ENCODE assay signal across 22 mouse cellular contexts in genomic region chr15:70850496-70850895, GRCm38 (mm10).
DNase-seq lines count a peak whose midpoint lies in the region; ATAC-seq and TF ChIP-seq lines count a peak whose summit lies in the region.
"Had no signal": no experiment of that assay in that cellular context is flagged by ENCODE, and none has a peak within 500 bp of the region (broad histone marks: within the 10 kb centered on the region; RNA-seq: fewer than 3 reads in every experiment).

No protein-coding gene starts in this region.

- H3K27me3 ChIP-seq in intestine, embryonic 14.5 days (replicated peaks; ENCODE audit: control insufficient read depth, insufficient read depth, low read length), result no peaks in the 10 kb centered on the region
- no peaks in the 10 kb centered on the region for H3K27me3 ChIP-seq in intestine, embryonic 15.5 days (replicated peaks)
- H3K27me3 ChIP-seq in intestine, postnatal 0 days (replicated peaks; ENCODE audit: control insufficient read depth, insufficient read depth, low read length), result no peaks in the 10 kb centered on the region
- H3K27me3 ChIP-seq: embryonic facial prominence, embryonic 13.5 days; embryonic facial prominence, embryonic 15.5 days; forebrain, embryonic 12.5 days had no signal

- peak; percentile 1 to 2 for DNase-seq in kidney, adult 8-10 months
- DNase-seq in kidney, postnatal 14 days, result no peak
- DNase-seq in intestine, embryonic 14.5 days (ENCODE audit: low spot score), result no peak
- no peak for DNase-seq in left cerebral cortex, adult 2 months (ENCODE audit: extremely low spot score in 1 of 2, low spot score in 2 of 2)
- DNase-seq in cerebellum, postnatal 4 days (ENCODE audit: low spot score in 2 of 2), result no peak
- no peak for DNase-seq in layer of hippocampus, adult 18-20 months (ENCODE audit: low spot score in 2 of 2)
- DNase-seq: adrenal gland, adult 8-10 months; adrenal gland, postnatal 14 days; adrenal gland, postnatal 36 days; cerebellum, adult 11-12 months; cerebellum, adult 2 months; cerebellum, adult 9-10 months; cerebellum, postnatal 10 days; cerebellum, postnatal 25 days; embryo, embryonic 11 days had no signal

- TF ChIP-seq CTCF in intestine, postnatal 0 days (IDR thresholded peaks at IDR 0.05; ENCODE audit: low read depth), result no peak
- no peak for TF ChIP-seq CTCF in left cerebral cortex, adult 2 months (IDR thresholded peaks at IDR 0.05)

- intact Hi-C loops in left cerebral cortex, adult 2 months (cut with DNase I), result no loop called here

- H3K27ac ChIP-seq in intestine, embryonic 14.5 days (ENCODE audit: low read depth), result no peak overlapping the region
- no peak overlapping the region for H3K27ac ChIP-seq in intestine, embryonic 15.5 days
- H3K27ac ChIP-seq in intestine, postnatal 0 days (ENCODE audit: low read depth, low read length), result no peak overlapping the region
- H3K27ac ChIP-seq in left cerebral cortex, adult 2 months, result no peak overlapping the region
- H3K27ac ChIP-seq: embryonic facial prominence, embryonic 13.5 days; embryonic facial prominence, embryonic 15.5 days; forebrain, embryonic 10.5 days; forebrain, embryonic 12.5 days had no signal

- no peaks in the 10 kb centered on the region for H3K9me3 ChIP-seq in intestine, embryonic 14.5 days (ENCODE audit: control insufficient read depth, low read length)
- H3K9me3 ChIP-seq in intestine, embryonic 15.5 days, result no peaks in the 10 kb centered on the region
- H3K9me3 ChIP-seq in intestine, postnatal 0 days (ENCODE audit: control insufficient read depth), result no peaks in the 10 kb centered on the region
- H3K9me3 ChIP-seq: embryonic facial prominence, embryonic 13.5 days; embryonic facial prominence, embryonic 15.5 days; forebrain, embryonic 10.5 days; forebrain, embryonic 12.5 days had no signal

- H3K9ac ChIP-seq in intestine, embryonic 14.5 days (ENCODE audit: low read length), result no peak overlapping the region
- H3K9ac ChIP-seq in intestine, embryonic 15.5 days, result no peak overlapping the region
- no peak overlapping the region for H3K9ac ChIP-seq in intestine, postnatal 0 days (ENCODE audit: low read depth, low read length)
- H3K9ac ChIP-seq: embryonic facial prominence, embryonic 13.5 days; embryonic facial prominence, embryonic 15.5 days; forebrain, embryonic 12.5 days had no signal

- H3K4me2 ChIP-seq in intestine, embryonic 14.5 days (ENCODE audit: low read length), result no peak overlapping the region
- no peak overlapping the region for H3K4me2 ChIP-seq in intestine, embryonic 15.5 days (replicated peaks)
- no peak overlapping the region for H3K4me2 ChIP-seq in intestine, postnatal 0 days (replicated peaks; ENCODE audit: low read depth)
- H3K4me2 ChIP-seq: embryonic facial prominence, embryonic 13.5 days; embryonic facial prominence, embryonic 15.5 days; forebrain, embryonic 12.5 days had no signal

- no peak overlapping the region for H3K4me3 ChIP-seq in intestine, embryonic 14.5 days (ENCODE audit: low read depth, low read length)
- no peak overlapping the region for H3K4me3 ChIP-seq in intestine, embryonic 15.5 days (replicated peaks)
- H3K4me3 ChIP-seq in intestine, postnatal 0 days (ENCODE audit: low read depth, low read length), result no peak overlapping the region
- H3K4me3 ChIP-seq in left cerebral cortex, adult 2 months, result no peak overlapping the region
- H3K4me3 ChIP-seq: embryonic facial prominence, embryonic 13.5 days; embryonic facial prominence, embryonic 15.5 days; erythroblast, embryonic 14.5 days; forebrain, embryonic 10.5 days; forebrain, embryonic 12.5 days had no signal

- H3K4me1 ChIP-seq in intestine, embryonic 14.5 days (replicated peaks; ENCODE audit: control insufficient read depth, insufficient read depth, low read length), result no peaks in the 10 kb centered on the region
- no peaks in the 10 kb centered on the region for H3K4me1 ChIP-seq in intestine, embryonic 15.5 days (replicated peaks)
- H3K4me1 ChIP-seq in intestine, postnatal 0 days (replicated peaks; ENCODE audit: control insufficient read depth, insufficient read depth, low read length), result no peaks in the 10 kb centered on the region
- H3K4me1 ChIP-seq: embryonic facial prominence, embryonic 13.5 days; embryonic facial prominence, embryonic 15.5 days; forebrain, embryonic 10.5 days; forebrain, embryonic 12.5 days had no signal

- ATAC-seq in intestine, embryonic 14.5 days (replicated peaks; ENCODE audit: low FRiP score, low TSS enrichment, low read depth), result peak; percentile 68; the same call in 1 of the 2 replicates
- ATAC-seq in intestine, embryonic 15.5 days, result peak; percentile 97
- peak; percentile 92 for ATAC-seq in intestine, postnatal 0 days

- no peaks in the 10 kb centered on the region for H3K36me3 ChIP-seq in intestine, embryonic 14.5 days (ENCODE audit: control insufficient read depth, insufficient read depth, low read length)
- H3K36me3 ChIP-seq in intestine, embryonic 15.5 days, result no peaks in the 10 kb centered on the region
- H3K36me3 ChIP-seq in intestine, postnatal 0 days (ENCODE audit: control insufficient read depth, insufficient read depth), result no peaks in the 10 kb centered on the region
- H3K36me3 ChIP-seq: embryonic facial prominence, embryonic 13.5 days; embryonic facial prominence, embryonic 15.5 days; forebrain, embryonic 10.5 days; forebrain, embryonic 12.5 days had no signal

- WGBS in intestine, embryonic 14.5 days, result 75% methylated on average over 1 of the region's 1 CpGs
- 53% methylated on average over 1 of the region's 1 CpGs for WGBS in intestine, embryonic 15.5 days
- WGBS in intestine, postnatal 0 days, result 31% methylated on average over 1 of the region's 1 CpGs

Comparison
In these comparisons a context has a peak if more than half of its experiments do, and no peak if none do; other contexts are left out.
1. DNase-seq: peak in kidney, adult 8-10 months (2 of 2); none in kidney, postnatal 14 days (single experiment), intestine, embryonic 14.5 days (single experiment), left cerebral cortex, adult 2 months (0 of 2), cerebellum, postnatal 4 days (0 of 2) and layer of hippocampus, adult 18-20 months (0 of 2).
2. Peak in every context shown above with its lines, with median percentiles within 50 percentile points of each other: ATAC-seq.